Mouse (Mus musculus): ENCODE measurements around the gene Chrna1.
"Not testable (repeated sequence)": the region's sequence is repeated elsewhere in the genome, so short reads cannot be mapped to it uniquely, and the experiment has no call there.

The Chrna1 gene

GRCm38 (mm10) chr2:73561665-73562063 lies 18.5 kb downstream of the Chrna1 start:
- in situ Hi-C loops (cut with MboI, MseI) = no loop called here

GRCm38 (mm10) chr2:73560899-73561664 lies 19.1 kb downstream of the Chrna1 start:
- in situ Hi-C loops (cut with MboI, MseI) = no loop called here

GRCm38 (mm10) chr2:73560445-73560844 lies 19.7 kb downstream of the Chrna1 start:
- in situ Hi-C loops (cut with MboI, MseI) = no loop called here

- in situ Hi-C loops (cut with MboI, MseI) = no loop called here
Observed at GRCm38 (mm10) chr2:73557956-73558355, 22.2 kb downstream of the Chrna1 start.

GRCm38 (mm10) chr2:73557061-73557460 lies 23.1 kb downstream of the Chrna1 start:
- in situ Hi-C loops (cut with MboI, MseI) = not testable (repeated sequence)

GRCm38 (mm10) chr2:73554389-73554788 lies 25.7 kb downstream of the Chrna1 start:
- in situ Hi-C loops (cut with MboI, MseI) = no loop called here

- in situ Hi-C loops (cut with MboI, MseI) = no loop called here
Observed at GRCm38 (mm10) chr2:73552926-73553325, 27.2 kb downstream of the Chrna1 start.

- in situ Hi-C loops (cut with MboI, MseI) = no loop called here
Observed at GRCm38 (mm10) chr2:73550725-73551124, 29.4 kb downstream of the Chrna1 start.

GRCm38 (mm10) chr2:73548542-73548941 lies 31.6 kb downstream of the Chrna1 start:
- in situ Hi-C loops (cut with MboI, MseI) = no loop called here

- in situ Hi-C loops (cut with MboI, MseI) = no loop called here
Observed at GRCm38 (mm10) chr2:73547256-73547655, 32.9 kb downstream of the Chrna1 start.

GRCm38 (mm10) chr2:73545556-73545955 lies 34.6 kb downstream of the Chrna1 start:
- in situ Hi-C loops (cut with MboI, MseI) = no loop called here

- in situ Hi-C loops (cut with MboI, MseI) = loop anchor here (5.0 kb wide), 1 partner anchor 48 kb away; no protein-coding TSS in a partner anchor
Observed at GRCm38 (mm10) chr2:73540450-73541162, 39.5 kb downstream of the Chrna1 start.

GRCm38 (mm10) chr2:73539697-73540096 lies 40.4 kb downstream of the Chrna1 start:
- in situ Hi-C loops (cut with MboI, MseI) = loop anchor here (5.0 kb wide), 1 partner anchor 47 kb away; no protein-coding TSS in a partner anchor

- in situ Hi-C loops (cut with MboI, MseI) = no loop called here
Observed at GRCm38 (mm10) chr2:73539141-73539540, 41.0 kb downstream of the Chrna1 start.

GRCm38 (mm10) chr2:73538590-73538989 lies 41.5 kb downstream of the Chrna1 start:
- in situ Hi-C loops (cut with MboI, MseI) = no loop called here

GRCm38 (mm10) chr2:73536091-73536783 lies 43.9 kb downstream of the Chrna1 start:
- in situ Hi-C loops (cut with MboI, MseI) = no loop called here

GRCm38 (mm10) chr2:73534720-73535119 lies 45.4 kb downstream of the Chrna1 start:
- in situ Hi-C loops (cut with MboI, MseI) = loop anchor here (5.0 kb wide), 1 partner anchor 87 kb away; no protein-coding TSS in a partner anchor

GRCm38 (mm10) chr2:73530487-73530886 lies 49.7 kb downstream of the Chrna1 start:
- in situ Hi-C loops (cut with MboI, MseI) = loop anchor here (5.0 kb wide), 1 partner anchor 83 kb away; no protein-coding TSS in a partner anchor

GRCm38 (mm10) chr2:73529356-73530330 lies 50.5 kb downstream of the Chrna1 start, which contains the start of gene Wipf1:
Gene Wipf1 (minus strand): TSS chr2:73529734.
- in situ Hi-C loops (cut with MboI, MseI) = loop anchor here (5.0 kb wide), 1 partner anchor 82 kb away; no protein-coding TSS in a partner anchor

- in situ Hi-C loops (cut with MboI, MseI) = no loop called here
Observed at GRCm38 (mm10) chr2:73528516-73529355, 51.4 kb downstream of the Chrna1 start.

Measured in regulatory T cell (primary cell).